Mouse (Mus musculus) spleen, postnatal 14 days (tissue): ENCODE data around the gene Dhrs7b.
"Not testable (repeated sequence)": the region's sequence is repeated elsewhere in the genome, so short reads cannot be mapped to it uniquely, and the experiment has no call there.

Experiments
- DNase-seq, 2 experiments: peaks; one replicate each; pipeline ENCODE4 v3.0.0; 2021 to 2022; ENCODE audit warnings: low spot score in 2 of 2

The Dhrs7b gene

GRCm38 (mm10) chr11:60830433-60831052 lies at the start of gene Dhrs7b:
TSS of gene Dhrs7b (plus strand) at chr11:60830631.
- DNase-seq, result peak; percentile 60 to 64

- no peak for DNase-seq
These were observed 46.1 kb upstream of the Dhrs7b start for GRCm38 (mm10) chr11:60784179-60784922.

GRCm38 (mm10) chr11:60787595-60787994 lies 42.8 kb upstream of the Dhrs7b start:
- no peak for DNase-seq

- no peak for DNase-seq
These were observed 40.0 kb upstream of the Dhrs7b start for GRCm38 (mm10) chr11:60790472-60790871.

GRCm38 (mm10) chr11:60796342-60796741 lies 34.1 kb upstream of the Dhrs7b start:
- DNase-seq, result no peak

GRCm38 (mm10) chr11:60799977-60800376 lies 30.5 kb upstream of the Dhrs7b start:
- no peak for DNase-seq

- DNase-seq, result no peak
These were observed 29.5 kb upstream of the Dhrs7b start for GRCm38 (mm10) chr11:60800892-60801291.

GRCm38 (mm10) chr11:60808286-60809070 lies 22.0 kb upstream of the Dhrs7b start:
- DNase-seq, result no peak

GRCm38 (mm10) chr11:60809546-60809945 lies 20.9 kb upstream of the Dhrs7b start:
- no peak for DNase-seq

- no peak for DNase-seq
These were observed 20.1 kb upstream of the Dhrs7b start for GRCm38 (mm10) chr11:60810046-60810965.

GRCm38 (mm10) chr11:60811054-60811460 lies 19.4 kb upstream of the Dhrs7b start:
- peak; percentile 79 to 88 for DNase-seq

GRCm38 (mm10) chr11:60811618-60812017 lies 18.8 kb upstream of the Dhrs7b start, which contains the start of gene Shmt1:
TSS of gene Shmt1 (minus strand) at chr11:60811718.
- DNase-seq, result not testable (repeated sequence)

- DNase-seq, result no peak
These were observed 14.0 kb upstream of the Dhrs7b start for GRCm38 (mm10) chr11:60816398-60816797.

GRCm38 (mm10) chr11:60823771-60824170 lies 6.7 kb upstream of the Dhrs7b start:
- DNase-seq, result no peak

- no peak for DNase-seq
These were observed 5.2 kb upstream of the Dhrs7b start for GRCm38 (mm10) chr11:60825191-60825590.

- no peak for DNase-seq
These were observed 3.7 kb upstream of the Dhrs7b start for GRCm38 (mm10) chr11:60826700-60827099.

GRCm38 (mm10) chr11:60827241-60827945 lies 3.0 kb upstream of the Dhrs7b start:
- DNase-seq, result no peak

GRCm38 (mm10) chr11:60828903-60829302 lies 1.5 kb upstream of the Dhrs7b start:
- no peak for DNase-seq

GRCm38 (mm10) chr11:60836897-60837296 lies 6.5 kb downstream of the Dhrs7b start:
- DNase-seq, result no peak

GRCm38 (mm10) chr11:60837644-60838406 lies 7.4 kb downstream of the Dhrs7b start:
- DNase-seq, result no peak
